Mouse (Mus musculus) embryo, embryonic 10 days (tissue): Measurements from ENCODE around the gene S1pr5.
"Not testable (repeated sequence)": the region's sequence is repeated elsewhere in the genome, so short reads cannot be mapped to it uniquely, and the experiment has no call there.

Experiments used
- DNase-seq: peaks from one replicate; pipeline ENCODE4 v3.0.0-alpha.2; 2015; ENCODE audit warnings: low spot score

S1pr5 gene

GRCm38 (mm10) chr9:21248326-21248725, at the start of gene S1pr5:
TSS of gene S1pr5 (minus strand) at chr9:21248443.
- DNase-seq = peak; percentile 42

- DNase-seq = no peak
Measured at GRCm38 (mm10) chr9:21292271-21292670, 44.0 kb upstream of the S1pr5 start.

GRCm38 (mm10) chr9:21291868-21292267, 43.6 kb upstream of the S1pr5 start:
- not testable (repeated sequence) for DNase-seq

GRCm38 (mm10) chr9:21291022-21291787, 43.0 kb upstream of the S1pr5 start, which contains the start of gene Cdkn2d:
TSS of gene Cdkn2d (minus strand) at chr9:21291407.
- DNase-seq = peak; percentile 100

- DNase-seq = no peak
Measured at GRCm38 (mm10) chr9:21290589-21290988, 42.3 kb upstream of the S1pr5 start.

- no peak for DNase-seq
Measured at GRCm38 (mm10) chr9:21289337-21289671, 41.1 kb upstream of the S1pr5 start.

GRCm38 (mm10) chr9:21288404-21289336, 40.4 kb upstream of the S1pr5 start:
- DNase-seq = no peak

GRCm38 (mm10) chr9:21287571-21288402, 39.5 kb upstream of the S1pr5 start, which contains the start of gene Kri1:
TSS of gene Kri1 (minus strand) at chr9:21287969.
- peak; percentile 98 for DNase-seq

- DNase-seq = no peak
Measured at GRCm38 (mm10) chr9:21286753-21287152, 38.5 kb upstream of the S1pr5 start.

GRCm38 (mm10) chr9:21283994-21284393, 35.8 kb upstream of the S1pr5 start:
- DNase-seq = no peak

GRCm38 (mm10) chr9:21283591-21283990, 35.3 kb upstream of the S1pr5 start:
- no peak for DNase-seq

- no peak for DNase-seq
Measured at GRCm38 (mm10) chr9:21277776-21278175, 29.5 kb upstream of the S1pr5 start.

- no peak for DNase-seq
Measured at GRCm38 (mm10) chr9:21276307-21276706, 28.1 kb upstream of the S1pr5 start.

- DNase-seq = no peak
Measured at GRCm38 (mm10) chr9:21275727-21276126, 27.5 kb upstream of the S1pr5 start.

- DNase-seq = no peak
Measured at GRCm38 (mm10) chr9:21275013-21275710, 26.9 kb upstream of the S1pr5 start.

GRCm38 (mm10) chr9:21274336-21274735, 26.1 kb upstream of the S1pr5 start:
- DNase-seq = no peak

- no peak for DNase-seq
Measured at GRCm38 (mm10) chr9:21273520-21274228, 25.4 kb upstream of the S1pr5 start.

GRCm38 (mm10) chr9:21273094-21273493, 24.9 kb upstream of the S1pr5 start:
- DNase-seq = no peak

GRCm38 (mm10) chr9:21272391-21272790, 24.1 kb upstream of the S1pr5 start:
- no peak for DNase-seq

- not testable (repeated sequence) for DNase-seq
Measured at GRCm38 (mm10) chr9:21269590-21269989, 21.3 kb upstream of the S1pr5 start.

- DNase-seq = no peak
Measured at GRCm38 (mm10) chr9:21268305-21268704, 20.1 kb upstream of the S1pr5 start.
